Mouse (Mus musculus) embryonic facial prominence, embryonic 13.5 days (tissue): ENCODE data around the gene Tmem189. TPM values are rescaled to one million over a fixed set of nuclear protein-coding genes. Genes with fewer than 3 reads are reported as not detected.
"Not testable (repeated sequence)": the region's sequence is repeated elsewhere in the genome, so short reads cannot be mapped to it uniquely, and the experiment has no call there.

Source experiments
- ATAC-seq: fragments of 200-750 bp; cut with Nextera tagmentation; 2 replicates; pipeline ENCODE4 v1.8.0; 2017; ENCODE audit warnings: low read depth; ENCODE audit not compliant: insufficient number of reproducible peaks, insufficient read depth, low FRiP score, low TSS enrichment
- H3K27ac ChIP-seq: fragments of 300-500 bp; sonication (generic); 2 replicates; pipeline ENCODE4 v1.5.1; 2015; ENCODE audit warnings: moderate library complexity, mild to moderate bottlenecking, inconsistent platforms
- H3K27me3 ChIP-seq: fragments of 300-500 bp; sonication (generic); 2 replicates; pipeline ENCODE4 v1.6.1; 2015; ENCODE audit warnings: mild to moderate bottlenecking, inconsistent platforms
- H3K36me3 ChIP-seq: fragments of 300-500 bp; sonication (generic); 2 replicates; pipeline ENCODE4 v1.6.1; 2015; ENCODE audit warnings: mild to moderate bottlenecking, inconsistent platforms
- H3K4me1 ChIP-seq: fragments of 300-500 bp; sonication (generic); 2 replicates; pipeline ENCODE4 v1.6.1; 2015; ENCODE audit warnings: inconsistent platforms
- H3K4me2 ChIP-seq: fragments of 300-500 bp; sonication (generic); 2 replicates; pipeline ENCODE4 v1.6.1; 2015; ENCODE audit warnings: moderate library complexity, mild to moderate bottlenecking, inconsistent platforms
- H3K4me3 ChIP-seq: fragments of 300-500 bp; sonication (generic); 2 replicates; pipeline ENCODE4 v1.5.1; 2015; ENCODE audit warnings: mild to moderate bottlenecking, inconsistent platforms
- H3K9ac ChIP-seq: fragments of 300-500 bp; sonication (generic); 2 replicates; pipeline ENCODE4 v1.6.1; 2015; ENCODE audit warnings: mild to moderate bottlenecking, inconsistent platforms
- H3K9me3 ChIP-seq: fragments of 300-500 bp; sonication (generic); 2 replicates; pipeline ENCODE4 v1.6.1; 2016; ENCODE audit warnings: inconsistent platforms
- WGBS: fragments of 180-500 bp; shearing (Covaris S2); methylation state at CpG from one replicate; pipeline ENCODE4 v1.1.7; 2015; ENCODE audit warnings: mixed read lengths; 5-methylcytosine and 5-hydroxymethylcytosine counted together
- polyA plus RNA-seq: library from polyadenylated mRNA; unstranded; fragments of >200 nt; fragmentation: Nextera tagmentation; extraction: Ambion mirVana; gene quantifications from 2 replicates; pipeline ENCODE4 v1.2.1, GENCODE M21; 2015

Gene Tmem189
- polyA plus RNA-seq, 1 experiment from 2014 or later: 39.3 TPM

DNA sequence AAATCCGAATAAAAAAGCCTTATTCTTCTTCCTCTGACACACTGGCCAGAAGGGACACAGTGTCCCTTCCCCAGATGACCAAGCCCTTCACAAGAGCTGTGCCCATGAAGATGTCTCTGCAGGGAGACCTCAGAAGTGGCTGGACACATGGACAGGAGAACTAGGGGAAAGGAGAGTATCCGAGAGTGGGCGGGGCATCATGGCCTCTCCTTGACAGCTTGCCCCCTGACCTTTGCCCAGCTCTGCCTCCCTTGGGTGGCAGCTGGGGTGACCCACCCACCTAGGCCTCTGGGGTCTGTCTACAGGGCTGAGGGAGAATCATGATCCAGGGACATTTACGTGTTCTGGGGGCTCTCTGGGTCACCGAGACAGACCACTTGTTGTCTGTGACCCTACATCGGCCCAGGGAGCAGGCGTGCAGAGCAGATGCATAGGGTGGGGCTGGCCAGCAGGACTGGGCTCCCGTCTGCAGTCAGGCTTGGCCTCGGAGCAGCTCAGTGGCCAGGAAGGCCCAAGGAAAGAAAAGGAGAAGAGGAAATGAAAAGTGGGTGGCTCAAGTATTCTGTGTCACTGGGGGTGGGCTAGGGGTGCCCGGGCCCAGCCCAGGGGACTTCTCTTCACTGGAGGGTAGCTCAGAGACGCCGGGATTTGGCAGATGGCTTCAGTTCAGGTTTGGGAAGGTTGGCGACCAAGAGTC lies 46.1 kb downstream of the Tmem189 start:
- not testable (repeated sequence) for H3K27me3 ChIP-seq, H3K4me3 ChIP-seq, H3K9me3 ChIP-seq, H3K4me1 ChIP-seq, H3K9ac ChIP-seq, H3K4me2 ChIP-seq, H3K27ac ChIP-seq, ATAC-seq
- H3K36me3 ChIP-seq: peaks cover 64% of the 10 kb centered on the region
- WGBS: 84% methylated on average over 13 of the region's 13 CpGs

DNA sequence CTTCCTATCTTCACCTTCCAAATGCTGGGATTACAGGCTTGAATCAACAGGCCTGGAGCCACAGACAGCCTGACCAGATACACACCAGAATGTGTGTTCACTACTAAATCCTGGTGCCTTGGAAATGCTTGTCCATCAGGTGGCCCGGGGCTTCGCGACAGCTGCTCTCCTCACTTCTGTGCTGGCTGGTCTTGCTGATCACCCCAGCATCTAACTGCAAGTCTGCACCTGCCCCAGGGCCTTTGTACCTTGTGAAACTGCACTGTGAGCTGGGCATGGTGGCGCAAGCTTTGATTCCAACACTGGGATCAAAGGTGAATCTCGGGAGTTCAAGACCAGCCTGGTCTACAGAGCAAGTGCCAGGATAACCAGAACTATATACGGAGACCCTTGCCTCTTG lies 47.5 kb downstream of the Tmem189 start:
- ATAC-seq: no peak
- no peak overlapping the region for H3K4me2 ChIP-seq
- H3K27ac ChIP-seq: no peak overlapping the region
- H3K36me3 ChIP-seq: peaks cover 52% of the 10 kb centered on the region
- no peaks in the 10 kb centered on the region for H3K9me3 ChIP-seq
- no peaks in the 10 kb centered on the region for H3K4me1 ChIP-seq
- H3K27me3 ChIP-seq: no peaks in the 10 kb centered on the region
- H3K4me3 ChIP-seq: no peak overlapping the region
- H3K9ac ChIP-seq: no peak overlapping the region
- WGBS: 87% methylated on average over 6 of the region's 6 CpGs

DNA sequence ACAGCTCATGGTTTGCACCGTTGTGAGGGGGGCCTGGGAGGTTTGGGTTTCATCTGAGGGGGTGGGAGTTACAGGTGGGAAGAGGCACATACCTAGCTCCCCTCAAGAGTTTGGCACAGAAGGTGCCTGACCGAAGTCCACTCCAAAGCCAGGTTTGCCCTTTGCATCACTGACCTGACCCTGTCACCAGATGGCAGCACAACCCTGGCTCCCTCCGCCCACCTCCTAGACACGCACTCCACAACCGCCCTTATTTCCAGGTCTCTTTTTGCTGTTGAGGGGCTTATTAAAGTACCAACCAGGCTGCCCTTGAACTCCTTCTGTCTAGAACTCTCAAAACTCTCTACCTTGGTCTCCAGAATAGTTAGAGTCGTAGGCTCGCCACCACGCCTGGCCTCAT lies 48.3 kb downstream of the Tmem189 start:
- Histone ChIP-seq H3K9ac (no peak overlapping the region), H3K4me2 (no peak overlapping the region), H3K27ac (no peak overlapping the region), H3K4me3 (no peak overlapping the region), H3K36me3 (peaks cover 47% of the 10 kb centered on the region), H3K27me3 (no peaks in the 10 kb centered on the region), H3K4me1 (no peaks in the 10 kb centered on the region), H3K9me3 (no peaks in the 10 kb centered on the region)
- 44% methylated on average over 8 of the region's 8 CpGs for WGBS
- ATAC-seq: no peak

DNA sequence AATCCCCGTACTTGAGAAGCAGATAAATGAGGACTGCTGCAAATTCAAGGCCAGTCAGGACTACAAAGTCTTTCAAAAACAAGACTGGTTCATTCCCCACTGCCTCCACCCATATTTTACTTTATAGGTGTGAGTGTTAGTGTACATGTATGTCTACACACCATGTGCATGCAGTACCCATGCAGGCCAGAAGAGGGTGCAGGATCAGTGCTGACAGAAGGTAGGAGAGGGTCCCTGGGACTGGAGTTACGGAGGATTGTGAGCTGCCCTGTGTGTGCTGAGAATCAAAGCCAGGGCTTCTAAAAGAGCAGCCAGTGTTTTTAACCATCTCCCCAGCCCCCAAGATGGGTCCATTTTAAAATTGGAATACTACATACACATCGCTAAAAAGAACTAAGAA lies 49.3 kb downstream of the Tmem189 start:
- Histone ChIP-seq H3K9me3 (no peaks in the 10 kb centered on the region), H3K36me3 (peaks cover 37% of the 10 kb centered on the region), H3K4me3 (no peak overlapping the region), H3K4me2 (no peak overlapping the region), H3K9ac (no peak overlapping the region), H3K27me3 (no peaks in the 10 kb centered on the region), H3K27ac (no peak overlapping the region), H3K4me1 (no peaks in the 10 kb centered on the region)
- WGBS: 82% methylated on average over 3 of the region's 3 CpGs
- ATAC-seq: no peak

DNA sequence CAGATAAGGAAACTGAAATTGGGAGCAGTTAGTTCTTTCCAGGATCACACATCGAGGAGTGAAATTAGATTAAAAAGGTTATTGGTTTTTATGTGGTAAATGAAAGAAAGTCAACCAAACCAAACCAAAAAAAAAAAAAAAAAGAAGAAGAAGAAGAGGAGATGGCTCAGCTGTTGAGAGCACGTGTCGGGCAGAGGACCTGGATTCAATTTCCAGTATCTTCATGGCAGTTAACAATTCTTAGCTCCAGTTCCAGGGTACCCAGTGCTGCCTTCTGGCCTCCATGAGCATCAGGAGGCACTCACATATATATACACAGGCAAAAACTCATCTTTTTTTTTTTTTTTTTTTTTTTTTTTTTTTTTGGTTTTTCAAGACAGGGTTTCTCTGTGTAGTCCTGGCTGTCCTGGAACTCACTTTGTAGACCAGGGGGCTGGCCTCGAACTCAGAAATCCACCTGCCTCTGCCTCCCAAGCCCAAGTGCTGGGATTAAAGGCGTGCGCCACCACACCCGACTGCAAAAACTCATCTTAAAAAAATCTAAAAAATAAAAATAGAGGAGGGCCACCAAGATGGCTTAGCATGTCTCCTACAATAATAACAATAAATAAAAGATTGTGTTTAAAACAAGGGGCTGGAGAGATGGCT lies 54.6 kb downstream of the Tmem189 start:
- H3K9me3 ChIP-seq: no peaks in the 10 kb centered on the region
- H3K27ac ChIP-seq: no peak overlapping the region
- peak overlapping the region; percentile 59 for H3K4me2 ChIP-seq
- WGBS: 61% methylated on average over 7 of the region's 7 CpGs
- 0 out of 2 replicates have a peak overlapping the region, but pooled peaks have one; percentile 11 for H3K9ac ChIP-seq
- peaks cover 30% of the 10 kb centered on the region for H3K4me1 ChIP-seq
- peak overlapping the region; percentile 35 for H3K4me3 ChIP-seq
- H3K36me3 ChIP-seq: no peaks in the 10 kb centered on the region
- no peaks in the 10 kb centered on the region for H3K27me3 ChIP-seq
- no peak for ATAC-seq

DNA sequence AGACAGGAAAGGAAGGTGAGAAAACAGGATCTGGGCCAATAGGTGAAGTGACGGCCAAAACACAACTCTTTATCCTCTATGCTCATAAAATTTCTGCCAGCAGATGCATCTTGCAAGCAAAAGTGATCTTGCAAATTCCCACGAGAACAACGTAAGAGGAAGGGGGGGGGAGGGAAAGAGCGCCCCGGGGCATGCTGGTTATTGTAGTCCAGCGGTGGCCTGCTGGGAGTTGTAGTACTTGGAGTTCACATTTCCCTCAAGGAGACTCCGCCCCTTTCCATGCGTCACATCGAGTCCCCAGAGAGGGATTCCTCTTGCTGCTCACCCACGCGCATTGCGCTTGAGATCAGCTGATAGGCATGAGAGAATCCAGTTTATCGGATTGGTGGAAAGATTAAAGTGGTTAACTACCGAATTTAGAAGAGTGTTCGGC lies 55.3 kb downstream of the Tmem189 start:
- H3K27me3 ChIP-seq: no peaks in the 10 kb centered on the region
- no peaks in the 10 kb centered on the region for H3K36me3 ChIP-seq
- peaks cover 36% of the 10 kb centered on the region for H3K4me1 ChIP-seq
- H3K27ac ChIP-seq: peak overlapping the region; percentile 71
- H3K4me2 ChIP-seq: peak overlapping the region; percentile 59
- peak overlapping the region; percentile 62 for H3K9ac ChIP-seq
- H3K4me3 ChIP-seq: peak overlapping the region; percentile 35
- peak; percentile 49; the same call in 1 of the 2 replicates for ATAC-seq
- 0% methylated on average over 15 of the region's 15 CpGs for WGBS
- H3K9me3 ChIP-seq: no peaks in the 10 kb centered on the region

DNA sequence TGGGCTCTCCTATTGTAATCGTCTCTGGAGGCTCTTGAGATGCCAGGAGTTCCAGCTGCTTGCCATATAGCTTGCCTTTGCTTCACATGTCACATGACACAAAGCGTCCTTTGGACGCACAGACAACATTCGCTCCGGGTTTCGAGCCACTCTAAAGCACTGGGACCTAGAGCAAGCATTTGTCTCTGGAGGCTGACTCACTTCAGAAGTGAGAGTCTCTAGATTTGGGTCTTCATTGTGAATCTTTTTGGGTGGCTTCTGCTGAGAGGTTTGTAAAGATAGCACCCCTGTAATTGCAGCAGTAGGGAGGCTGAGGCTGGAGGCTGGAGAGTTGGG lies 56.1 kb downstream of the Tmem189 start:
- H3K4me2 ChIP-seq: no peak overlapping the region
- H3K4me1 ChIP-seq: peaks cover 45% of the 10 kb centered on the region
- WGBS: 93% methylated on average over 6 of the region's 6 CpGs

DNA sequence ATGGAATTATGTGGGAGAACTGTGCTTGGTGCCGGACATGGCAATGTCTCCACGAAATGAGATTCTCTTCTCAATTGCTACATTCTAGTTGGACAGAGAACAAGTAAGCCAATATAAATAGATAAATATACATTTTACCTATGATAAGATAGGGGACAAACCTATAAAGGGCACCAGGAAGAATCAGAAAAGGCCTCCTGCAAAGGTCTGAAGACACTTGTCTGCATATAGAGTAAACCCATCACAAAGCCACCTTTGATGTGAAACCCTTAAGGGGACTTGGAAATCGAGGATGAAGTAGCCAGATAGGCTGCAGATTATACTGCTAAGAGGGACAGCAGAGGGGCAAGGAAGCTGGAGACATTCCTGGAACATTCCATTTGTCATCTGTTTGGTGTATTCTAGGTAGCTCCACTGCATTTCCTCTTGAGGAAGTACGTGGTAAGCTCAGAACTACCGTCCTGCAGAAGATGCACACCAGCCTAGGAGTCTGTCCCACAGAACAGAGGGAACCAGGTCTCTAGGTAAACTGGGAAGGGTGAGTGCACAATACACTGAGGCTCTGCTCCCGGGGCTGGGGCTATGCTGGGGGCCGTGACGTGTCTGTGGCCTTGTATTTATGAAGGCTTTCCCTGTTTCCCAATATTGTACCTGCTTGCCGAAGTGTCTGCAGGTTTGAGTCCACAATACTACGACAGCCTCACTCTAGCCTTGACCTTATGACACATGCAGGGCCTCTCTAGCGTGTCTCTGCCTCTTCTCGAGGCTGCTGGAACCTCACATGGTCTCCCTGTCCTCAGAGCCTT lies 56.7 kb downstream of the Tmem189 start:
- Histone ChIP-seq H3K9me3 (no peaks in the 10 kb centered on the region), H3K4me2 (peak overlapping the region; percentile 69), H3K36me3 (peaks cover 13% of the 10 kb centered on the region), H3K27ac (peak overlapping the region; percentile 78), H3K4me1 (peaks cover 46% of the 10 kb centered on the region), H3K9ac (peak overlapping the region; percentile 94; the same call in 1 of the 2 replicates), H3K27me3 (no peaks in the 10 kb centered on the region), H3K4me3 (peak overlapping the region; percentile 94)
- ATAC-seq: no peak
- 81% methylated on average over 12 of the region's 12 CpGs for WGBS

More for the DNA sequence above, 56.1 kb downstream of the Tmem189 start:
- H3K9ac ChIP-seq: no peak overlapping the region
- ATAC-seq: no peak
- H3K4me3 ChIP-seq: no peak overlapping the region
- H3K9me3 ChIP-seq: no peaks in the 10 kb centered on the region
- no peak overlapping the region for H3K27ac ChIP-seq
- H3K27me3 ChIP-seq: no peaks in the 10 kb centered on the region
- peaks cover 8% of the 10 kb centered on the region for H3K36me3 ChIP-seq

DNA sequence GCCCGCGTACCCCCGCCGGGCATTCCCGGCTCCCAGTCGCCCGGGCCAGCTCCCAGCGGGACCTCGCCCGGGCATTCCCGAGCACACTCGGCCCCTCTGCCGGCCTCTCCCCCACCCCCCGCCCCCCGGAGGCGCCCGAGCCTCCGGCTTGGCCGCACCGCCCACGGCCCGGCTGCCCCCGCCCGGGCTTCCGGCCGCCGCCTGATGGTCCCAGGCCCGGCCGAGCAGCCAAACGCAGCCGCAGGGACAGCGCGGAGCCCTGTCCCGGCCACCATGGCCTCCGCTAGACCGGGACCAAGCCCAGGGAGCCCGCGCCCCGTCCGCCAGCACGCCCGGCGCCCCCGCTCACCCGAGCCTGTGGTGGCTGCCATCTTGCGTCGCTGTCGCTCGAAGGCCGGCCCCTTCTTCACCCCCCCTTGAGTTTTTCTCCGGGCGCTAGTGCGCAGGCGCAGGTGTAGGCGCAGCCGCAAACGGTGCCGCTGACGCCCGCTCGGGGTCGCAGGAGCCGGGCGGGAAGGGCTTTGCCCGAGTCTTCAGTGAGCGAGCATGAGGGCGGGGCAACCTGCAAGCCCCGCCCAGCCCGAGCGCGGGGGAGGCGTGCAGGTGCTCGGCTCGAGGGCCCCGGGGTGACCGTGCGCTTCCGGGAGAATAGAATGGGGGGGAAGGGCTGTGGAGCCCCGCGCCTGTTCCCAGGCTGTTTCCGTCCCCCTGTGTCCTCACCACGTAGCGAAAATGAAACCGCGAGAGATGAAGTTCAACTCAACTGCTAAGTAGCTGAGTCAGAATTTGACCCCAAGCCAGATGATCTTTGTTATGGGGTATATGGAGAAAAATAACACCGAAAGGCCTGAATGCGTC lies 57.8 kb downstream of the Tmem189 start, which contains the start of gene Ube2v1:
TSS of gene Ube2v1 (minus strand) at position 505 of the 858 bp plus-strand sequence.
- H3K27ac ChIP-seq: peak within 1 kb of the TSS; percentile 90
- ATAC-seq: peak; percentile 86
- H3K4me1 ChIP-seq: peaks cover 46% of the 10 kb centered on the region
- peak within 1 kb of the TSS; percentile 69 for H3K4me2 ChIP-seq
- 1% methylated on average over 80 of the region's 87 CpGs for WGBS
- peak within 1 kb of the TSS; percentile 94 for H3K9ac ChIP-seq
- no peaks in the 10 kb centered on the region for H3K27me3 ChIP-seq
- no peaks in the 10 kb centered on the region for H3K9me3 ChIP-seq
- H3K36me3 ChIP-seq: peaks cover 21% of the 10 kb centered on the region
- peak within 1 kb of the TSS; percentile 94 for H3K4me3 ChIP-seq

DNA sequence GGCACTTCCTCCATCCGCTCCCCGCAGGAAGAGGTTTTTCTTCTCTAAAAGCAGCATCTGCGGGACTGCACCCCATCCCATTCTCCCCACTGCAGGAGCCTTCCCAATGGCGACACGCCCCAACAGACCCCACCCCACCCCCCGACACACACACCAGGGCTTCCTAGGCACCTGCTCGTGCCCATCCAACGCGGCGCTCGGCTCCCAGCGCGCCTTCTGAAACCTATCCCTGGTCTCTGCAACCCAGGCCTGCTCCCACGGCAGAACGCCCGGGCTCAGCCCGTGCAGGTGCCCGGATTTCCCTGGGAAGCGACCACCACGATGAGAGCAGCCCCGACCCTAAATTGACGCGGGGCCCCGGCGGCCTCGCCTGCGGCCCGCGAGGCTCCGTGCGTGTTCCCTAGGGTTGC lies 58.4 kb downstream of the Tmem189 start:
- Histone ChIP-seq H3K4me2 (peak overlapping the region; percentile 69), H3K9ac (peak overlapping the region; percentile 94), H3K9me3 (no peaks in the 10 kb centered on the region), H3K4me3 (peak overlapping the region; percentile 94), H3K4me1 (peaks cover 46% of the 10 kb centered on the region), H3K27ac (peak overlapping the region; percentile 90), H3K36me3 (peaks cover 24% of the 10 kb centered on the region), H3K27me3 (no peaks in the 10 kb centered on the region)
- no peak for ATAC-seq
- WGBS: under 1% methylated on average over 31 of the region's 31 CpGs

DNA sequence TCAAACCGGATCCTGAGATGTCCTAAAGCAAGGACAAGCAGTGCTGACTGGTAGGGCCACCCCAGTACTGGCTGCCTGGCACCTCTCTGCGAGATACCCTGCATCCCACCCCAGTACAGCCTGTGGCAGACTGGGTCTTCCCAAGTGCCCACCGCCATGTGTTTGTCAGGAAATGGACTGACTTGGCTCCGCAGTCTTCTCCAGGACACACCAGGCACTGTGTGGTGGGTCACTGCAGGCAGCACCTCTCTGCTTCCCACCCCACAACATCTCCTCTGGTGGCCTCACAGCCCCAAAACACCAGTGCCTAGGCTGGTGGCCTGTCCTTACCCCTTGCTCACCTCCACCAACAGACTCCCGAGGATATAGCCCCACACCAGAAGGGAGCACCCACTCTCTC lies 59.2 kb downstream of the Tmem189 start:
- peaks cover 24% of the 10 kb centered on the region for H3K36me3 ChIP-seq
- no peak for ATAC-seq
- no peaks in the 10 kb centered on the region for H3K27me3 ChIP-seq
- peak overlapping the region; percentile 94 for H3K9ac ChIP-seq
- no peaks in the 10 kb centered on the region for H3K9me3 ChIP-seq
- H3K4me1 ChIP-seq: peaks cover 49% of the 10 kb centered on the region
- peak overlapping the region; percentile 69 for H3K4me2 ChIP-seq
- H3K4me3 ChIP-seq: peak overlapping the region; percentile 94
- WGBS: 75% methylated on average over 5 of the region's 5 CpGs
- H3K27ac ChIP-seq: no peak overlapping the region
